Mouse (Mus musculus): Measurements from ENCODE around the gene Cacna2d1.

Cacna2d1 gene

DNA sequence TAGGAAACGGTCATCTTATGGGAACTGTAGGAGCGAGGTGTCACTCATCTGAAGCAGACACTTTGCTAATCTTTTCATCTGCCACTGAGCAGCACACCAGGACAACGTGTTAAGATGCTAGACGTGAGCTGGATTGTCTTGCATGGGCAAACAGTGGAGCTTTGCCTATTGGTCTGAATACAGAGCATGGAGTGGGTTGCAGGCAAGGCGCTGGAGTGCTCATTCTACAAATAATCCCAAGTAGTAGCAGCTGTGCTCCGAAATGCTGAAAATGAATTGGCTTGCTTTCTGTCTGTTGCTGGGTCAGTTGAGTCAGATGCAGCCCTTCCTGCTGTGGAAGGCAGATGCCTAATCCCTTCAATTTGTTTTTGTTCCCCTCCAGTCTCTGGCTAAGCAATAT, 330.9 kb downstream of the Cacna2d1 start:
- in situ Hi-C loops (cut with MseI, MboI), result no loop called here

DNA sequence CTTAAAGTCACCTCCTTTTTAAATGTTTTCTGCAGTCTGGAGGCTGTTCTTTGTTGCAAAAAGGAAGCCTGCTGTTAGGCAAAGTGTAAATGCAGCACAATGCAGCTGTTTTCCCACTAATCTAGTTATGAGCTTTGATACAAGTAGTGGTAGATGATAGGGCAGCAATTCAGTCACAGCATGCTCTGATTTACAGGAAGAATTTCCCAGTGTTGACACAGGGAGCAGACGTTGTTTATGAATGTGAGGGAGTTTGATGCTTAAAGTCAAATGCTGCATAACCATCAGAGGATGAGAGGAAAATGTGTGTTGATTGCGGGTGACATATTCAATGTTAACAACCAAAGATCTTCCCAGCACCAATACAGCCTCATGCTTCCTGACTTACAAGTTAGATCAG, 342.6 kb downstream of the Cacna2d1 start:
- in situ Hi-C loops (cut with MseI, MboI), result loop anchor here (25.0 kb wide), 1 partner anchor 440 kb away; no protein-coding TSS in a partner anchor

DNA sequence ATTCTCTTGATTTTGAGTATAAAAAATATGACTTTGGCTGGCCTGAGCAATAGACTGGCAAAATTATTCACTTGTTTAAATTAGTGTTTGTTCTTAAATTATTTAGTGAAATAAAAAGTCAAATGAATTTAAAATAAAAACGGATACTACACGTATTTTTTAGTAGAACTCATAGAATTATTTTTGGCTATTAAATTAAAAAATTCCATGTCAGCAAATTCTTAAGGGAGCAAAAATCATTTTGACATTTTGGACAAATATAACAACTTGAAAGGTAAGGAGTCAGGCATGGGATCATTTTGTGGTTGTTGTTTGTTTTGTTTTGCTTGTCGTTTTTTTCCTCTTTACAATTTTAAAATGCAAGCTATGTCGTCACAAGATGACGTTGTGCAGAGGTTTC, 346.7 kb downstream of the Cacna2d1 start:
- in situ Hi-C loops (cut with MseI, MboI), result loop anchor here (25.0 kb wide), 1 partner anchor 444 kb away; no protein-coding TSS in a partner anchor

DNA sequence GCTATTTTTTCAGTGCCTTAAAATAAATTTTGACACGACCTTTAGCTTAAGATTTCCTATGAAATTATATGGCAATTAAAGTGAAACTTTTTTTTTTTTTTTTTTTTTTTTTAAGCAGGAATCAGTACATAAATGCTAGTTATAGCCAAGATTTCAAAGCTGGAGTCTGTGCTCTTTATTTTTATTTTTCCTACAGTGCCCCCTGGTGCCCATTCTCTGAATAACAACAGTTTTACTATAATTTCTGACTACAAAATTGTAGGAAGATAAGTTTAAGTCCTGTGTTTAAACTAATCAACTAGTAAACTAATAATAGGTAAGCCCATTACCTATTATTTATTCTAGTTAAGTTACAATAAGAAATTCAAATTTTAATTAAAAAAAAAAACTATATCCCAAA, 358.7 kb downstream of the Cacna2d1 start:
- in situ Hi-C loops (cut with MseI, MboI), result loop anchor here (25.0 kb wide), 1 partner anchor 456 kb away; no protein-coding TSS in a partner anchor

DNA sequence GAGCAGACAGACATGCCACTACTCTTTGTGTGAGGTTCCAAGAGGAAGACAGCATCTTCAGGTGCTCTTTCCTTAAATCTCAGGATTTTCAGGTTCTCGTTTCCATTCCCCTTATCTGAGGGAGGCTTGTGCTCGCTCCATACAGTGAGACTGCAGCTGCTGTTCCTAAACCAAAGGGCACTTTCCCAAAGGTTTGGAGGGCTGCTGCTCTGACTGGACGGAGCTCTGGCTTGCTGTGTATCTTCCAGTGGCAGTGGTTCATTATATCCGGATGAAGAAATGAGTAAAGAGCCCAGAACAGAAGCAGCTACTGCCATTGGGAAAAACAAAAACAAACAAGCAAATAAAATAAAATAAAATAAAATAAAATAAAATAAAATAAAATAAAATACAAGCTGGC, 359.3 kb downstream of the Cacna2d1 start:
- in situ Hi-C loops (cut with MseI, MboI), result loop anchor here (25.0 kb wide), 1 partner anchor 457 kb away; no protein-coding TSS in a partner anchor

DNA sequence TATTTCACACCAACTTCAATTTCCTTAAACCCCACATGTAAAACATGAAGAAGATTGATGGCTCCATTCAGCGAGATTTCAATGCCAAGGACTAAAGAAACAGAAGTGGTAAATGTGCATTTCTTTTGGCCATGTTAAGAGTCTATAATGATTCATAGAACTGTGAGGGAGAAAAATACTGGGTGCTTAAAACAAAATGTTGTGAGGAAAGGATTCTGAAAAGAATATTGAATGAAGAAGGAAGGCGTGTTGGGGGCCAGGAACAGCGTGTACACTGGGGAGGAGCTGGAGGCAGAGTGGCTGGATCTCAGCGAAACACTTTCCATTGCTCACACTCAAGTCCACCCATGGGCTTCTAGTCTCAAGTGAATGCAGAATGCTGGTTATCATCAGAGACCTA, 360.2 kb downstream of the Cacna2d1 start:
- in situ Hi-C loops (cut with MseI, MboI), result loop anchor here (25.0 kb wide), 1 partner anchor 457 kb away; no protein-coding TSS in a partner anchor

DNA sequence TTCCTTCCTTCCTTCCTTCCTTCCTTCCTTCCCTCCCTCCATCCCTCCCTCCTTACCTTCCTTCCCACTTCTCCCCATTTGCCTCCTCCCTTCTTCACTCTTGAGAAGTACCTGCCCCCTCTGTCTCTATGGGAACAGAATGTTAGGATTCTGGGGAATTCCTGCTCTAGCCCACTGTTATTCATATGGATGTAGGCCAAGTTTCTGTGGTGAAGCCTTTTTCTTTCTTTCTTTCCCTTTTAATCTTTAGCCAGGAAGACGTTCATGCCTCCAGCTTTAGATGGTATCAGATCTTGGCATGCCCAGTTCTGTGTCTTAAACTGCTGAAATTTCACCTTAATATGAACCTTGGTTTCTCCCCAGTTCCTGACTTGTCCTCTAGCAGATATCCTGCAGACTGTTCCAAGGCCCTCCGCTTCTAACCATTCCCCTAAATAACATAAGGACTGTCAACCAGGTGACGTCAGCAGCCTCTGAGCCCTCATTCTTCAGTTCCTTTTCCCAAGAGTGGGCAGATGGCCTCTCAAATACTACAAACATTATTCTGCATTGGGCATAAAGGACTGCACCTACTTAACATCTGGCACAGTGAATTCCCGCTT, 362.8 kb downstream of the Cacna2d1 start:
- in situ Hi-C loops (cut with MseI, MboI), result loop anchor here (25.0 kb wide), 1 partner anchor 460 kb away; no protein-coding TSS in a partner anchor

DNA sequence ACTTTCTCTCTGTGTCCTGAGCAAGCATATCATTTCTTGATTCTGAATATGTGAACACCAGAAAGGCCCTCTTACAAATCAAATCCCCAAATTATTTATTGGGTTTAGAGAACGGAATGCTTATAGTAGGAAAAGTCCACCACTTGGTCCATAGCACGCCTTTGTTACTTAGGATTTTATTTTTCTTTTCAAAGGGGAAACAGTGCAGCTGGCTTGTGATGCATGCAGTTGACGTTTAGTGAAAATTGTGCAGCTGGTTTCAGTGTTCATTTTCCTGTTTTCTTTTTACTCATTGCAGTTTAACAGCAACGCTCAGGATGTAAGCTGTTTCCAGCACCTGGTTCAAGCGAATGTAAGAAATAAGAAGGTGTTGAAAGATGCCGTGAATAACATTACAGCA, 365.1 kb downstream of the Cacna2d1 start:
- in situ Hi-C loops (cut with MseI, MboI), result loop anchor here (10.0 to 25.0 kb wide), 2 partner anchors 462 to 585 kb away; no protein-coding TSS in a partner anchor

DNA sequence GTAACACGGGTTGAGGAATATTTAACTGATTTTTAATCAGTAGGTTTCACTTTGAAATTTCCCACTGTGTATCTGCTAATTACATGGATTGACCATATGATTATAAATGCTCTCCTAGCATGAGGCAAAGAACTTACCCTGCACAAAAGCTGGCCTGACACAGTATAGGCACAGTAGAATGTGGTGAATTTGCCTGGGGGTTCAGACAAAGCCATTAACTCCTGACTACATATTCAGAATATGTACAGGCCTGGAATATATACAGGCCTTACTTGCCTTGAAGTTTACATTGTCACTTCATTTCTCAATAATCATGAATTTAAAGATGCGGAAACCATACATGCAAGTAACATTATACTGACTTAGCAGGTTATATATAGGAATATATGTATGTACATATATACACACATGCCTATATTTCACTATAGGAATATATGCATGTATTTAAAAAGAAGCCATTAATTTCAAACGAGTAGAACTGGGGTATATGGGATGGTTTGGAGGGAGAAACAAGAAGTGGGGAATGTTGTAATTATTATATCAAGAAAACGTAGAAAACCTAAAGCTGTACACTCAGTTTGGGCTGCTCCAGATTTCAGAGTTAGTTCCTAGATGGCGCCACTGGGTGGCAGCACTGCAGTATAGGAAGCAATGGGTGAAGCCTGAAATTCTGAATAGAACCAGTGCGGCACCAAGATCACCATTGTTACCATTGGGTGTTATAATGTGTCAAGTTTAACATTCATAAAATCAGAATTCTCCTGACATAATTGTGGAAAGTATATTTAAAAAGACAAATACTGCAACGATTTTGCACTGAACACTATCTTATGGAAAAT, 374.9 kb downstream of the Cacna2d1 start:
- in situ Hi-C loops (cut with MseI, MboI), result loop anchor here (10.0 kb wide), 2 partner anchors 555 to 575 kb away; no protein-coding TSS in a partner anchor

DNA sequence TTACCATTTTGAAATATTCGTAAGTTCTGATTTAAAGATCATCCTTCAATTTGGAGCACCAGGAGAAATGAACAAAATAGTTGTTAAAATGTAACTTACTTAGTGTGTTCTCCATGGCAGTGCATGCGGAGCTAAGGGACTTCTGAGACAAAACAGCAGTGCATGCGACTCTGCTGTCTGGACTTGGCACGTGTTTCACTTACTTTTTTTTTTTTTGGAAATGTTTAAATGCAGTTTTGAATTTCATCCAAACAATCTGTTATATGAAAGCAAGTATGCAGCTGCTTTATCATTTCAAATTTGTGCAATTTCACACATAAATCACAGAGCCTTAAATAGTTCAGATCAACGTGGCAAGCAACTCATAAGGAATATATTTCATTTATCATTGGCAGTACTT, 379.8 kb downstream of the Cacna2d1 start:
- in situ Hi-C loops (cut with MseI, MboI), result loop anchor here (10.0 kb wide), 1 partner anchor 551 kb away; no protein-coding TSS in a partner anchor

DNA sequence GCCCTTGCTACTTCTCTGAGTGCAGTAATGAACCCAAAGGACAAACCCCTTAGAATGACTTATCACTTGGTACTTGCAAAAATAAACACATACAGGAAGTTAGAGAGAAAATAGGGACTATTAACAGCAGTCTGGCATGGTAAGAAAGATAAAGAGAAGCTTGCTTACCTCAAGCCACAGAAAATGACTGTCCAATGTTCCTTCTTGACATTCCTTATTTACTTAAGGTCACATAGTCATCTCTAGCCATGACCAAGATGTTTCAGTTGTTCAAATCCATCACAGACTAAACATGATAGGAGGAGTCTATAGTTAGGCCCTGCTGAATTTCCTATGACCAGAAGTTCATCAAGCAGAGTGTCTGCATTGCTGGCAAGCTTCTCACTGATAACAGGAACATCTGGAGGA, 381.5 kb downstream of the Cacna2d1 start:
- in situ Hi-C loops (cut with MseI, MboI), result loop anchor here (10.0 kb wide), 1 partner anchor 549 kb away; no protein-coding TSS in a partner anchor

DNA sequence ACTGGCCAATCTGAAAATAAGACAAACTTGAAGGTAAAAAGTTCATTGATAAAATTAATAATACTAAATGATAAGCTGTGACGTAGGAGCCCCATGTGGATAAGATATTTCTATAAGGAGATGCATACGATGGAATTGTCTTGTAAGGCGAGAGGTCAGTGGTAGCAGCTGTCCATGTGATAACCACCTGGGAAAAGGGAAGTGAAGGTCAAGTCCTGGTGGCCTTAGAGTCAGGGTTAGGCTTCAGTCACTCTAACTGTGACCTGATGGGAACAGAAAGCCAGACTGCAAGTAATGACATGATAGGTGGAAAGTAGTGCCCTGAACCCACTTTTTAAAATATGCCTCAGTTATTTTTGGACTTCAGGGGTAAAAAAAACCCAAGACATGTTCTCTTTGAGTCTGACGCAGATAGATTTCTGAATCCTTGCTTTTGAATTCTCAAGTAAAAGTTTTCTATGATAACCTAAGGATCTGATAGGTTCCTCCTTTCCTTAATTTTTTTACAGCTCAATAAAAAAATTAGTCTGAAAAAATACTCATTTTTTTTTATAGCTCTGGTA, 383.3 kb downstream of the Cacna2d1 start:
- in situ Hi-C loops (cut with MseI, MboI), result loop anchor here (10.0 kb wide), 1 partner anchor 547 kb away; no protein-coding TSS in a partner anchor

DNA sequence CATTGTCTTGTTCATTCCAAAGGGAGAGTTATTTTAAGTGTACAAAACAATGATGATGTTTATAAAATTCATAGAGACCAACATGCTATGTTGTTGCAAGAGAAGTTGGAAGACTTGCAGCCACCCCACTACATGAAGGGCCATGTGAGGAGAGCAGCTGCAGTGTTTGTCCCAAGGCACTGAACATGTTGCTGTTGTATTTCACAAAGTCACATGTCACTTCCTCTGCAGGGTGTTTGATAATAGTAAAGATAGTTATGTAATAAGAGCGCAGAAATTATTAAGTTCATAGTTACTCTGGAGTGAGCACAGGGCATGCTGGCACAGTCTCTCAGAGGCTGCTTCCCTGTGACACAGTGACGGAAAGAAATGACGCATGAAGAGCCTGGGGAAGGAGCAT, 392.1 kb downstream of the Cacna2d1 start:
- in situ Hi-C loops (cut with MseI, MboI), result no loop called here

DNA sequence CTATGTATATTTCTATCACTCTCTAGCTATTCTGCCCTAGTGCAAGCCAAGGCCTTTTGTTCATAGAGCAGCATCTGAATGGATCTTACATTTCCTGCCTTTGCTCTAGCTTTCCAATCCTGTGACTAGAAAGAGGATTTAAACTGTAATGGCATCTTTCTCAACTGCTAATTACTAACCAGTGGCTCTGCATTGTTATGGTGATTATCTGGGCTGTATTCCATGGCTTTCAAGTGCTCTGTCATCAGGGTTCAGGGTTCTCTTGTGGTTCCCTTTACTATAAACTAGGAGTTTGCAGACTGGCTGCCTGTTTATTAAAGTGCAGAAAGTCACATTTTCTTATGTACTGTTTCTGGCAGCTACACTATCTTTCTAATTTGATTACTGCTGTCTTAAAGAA, 410.9 kb downstream of the Cacna2d1 start:
- in situ Hi-C loops (cut with MseI, MboI), result no loop called here

DNA sequence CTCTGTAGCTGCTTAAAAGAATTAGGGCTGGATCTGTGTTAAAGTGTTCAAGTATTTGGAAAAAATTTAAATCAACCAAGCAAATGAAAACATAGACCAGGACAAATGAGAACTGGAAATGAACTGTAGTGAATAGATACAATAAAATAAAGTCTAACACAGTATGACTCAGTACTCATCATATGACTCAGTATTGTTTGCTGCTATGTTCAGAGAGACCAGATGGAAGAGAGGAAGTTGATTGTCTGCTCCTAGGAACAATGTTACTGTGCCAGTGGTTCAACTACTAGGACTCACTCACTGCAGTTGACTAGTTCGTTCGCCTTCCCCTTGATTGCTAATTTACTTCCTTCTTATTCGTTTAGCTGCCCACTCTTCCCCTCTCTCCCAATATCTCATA, 421.3 kb downstream of the Cacna2d1 start:
- in situ Hi-C loops (cut with MseI, MboI), result no loop called here

DNA sequence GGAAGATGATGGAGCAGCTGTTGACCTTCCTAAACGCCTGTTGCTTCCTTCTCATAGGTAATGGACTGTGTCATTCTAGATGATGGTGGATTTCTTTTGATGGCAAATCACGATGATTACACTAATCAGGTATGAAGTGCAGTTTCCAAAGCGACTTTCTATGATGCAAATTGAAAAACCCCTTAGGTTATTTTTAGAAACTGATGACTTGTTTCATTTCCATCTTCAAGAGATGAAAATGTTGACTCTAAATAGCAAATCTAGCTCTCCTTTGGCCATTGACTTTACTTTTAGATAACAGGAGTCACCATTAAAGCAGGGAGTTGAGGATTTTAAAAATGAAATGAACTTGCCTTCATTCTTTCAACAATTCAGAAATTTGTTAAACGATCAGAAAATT, 423.2 kb downstream of the Cacna2d1 start:
- in situ Hi-C loops (cut with MseI, MboI), result no loop called here

DNA sequence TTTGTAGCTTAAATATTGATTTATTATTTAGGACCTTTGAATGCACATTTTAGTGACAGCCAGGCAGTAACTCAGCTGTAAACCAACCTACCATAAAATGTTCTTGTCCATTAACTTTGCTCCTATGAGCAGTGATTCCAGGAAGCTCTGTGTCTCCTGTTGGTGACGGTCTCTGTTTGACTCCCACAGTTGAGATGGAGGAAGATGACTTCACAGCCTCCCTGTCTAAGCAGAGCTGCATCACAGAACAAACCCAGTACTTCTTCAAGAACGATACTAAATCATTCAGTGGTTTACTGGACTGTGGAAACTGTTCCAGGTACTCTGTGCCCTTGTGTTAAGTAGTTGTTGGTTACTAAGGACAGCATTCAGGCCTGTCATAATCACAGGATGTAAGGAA, 427.6 kb downstream of the Cacna2d1 start:
- in situ Hi-C loops (cut with MseI, MboI), result no loop called here

DNA sequence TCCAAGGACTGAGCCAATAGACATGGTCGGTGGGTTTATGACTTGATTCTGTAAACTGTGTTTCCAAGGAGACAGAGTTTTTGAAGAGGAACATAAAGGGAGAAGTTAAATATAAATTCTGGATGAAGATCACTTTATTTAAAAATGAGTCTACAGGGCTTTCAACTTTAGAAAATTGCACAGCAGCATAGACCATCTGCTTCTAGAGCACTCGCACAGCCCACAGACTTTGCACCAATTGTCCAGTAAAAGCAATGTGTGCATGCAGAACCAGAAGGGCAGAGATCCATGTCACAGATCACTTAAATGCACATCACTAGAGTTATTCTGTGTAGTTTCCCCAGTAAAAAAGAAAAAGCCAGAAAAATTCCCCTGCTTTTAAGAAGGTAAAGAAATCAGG, 428.7 kb downstream of the Cacna2d1 start:
- in situ Hi-C loops (cut with MseI, MboI), result no loop called here

DNA sequence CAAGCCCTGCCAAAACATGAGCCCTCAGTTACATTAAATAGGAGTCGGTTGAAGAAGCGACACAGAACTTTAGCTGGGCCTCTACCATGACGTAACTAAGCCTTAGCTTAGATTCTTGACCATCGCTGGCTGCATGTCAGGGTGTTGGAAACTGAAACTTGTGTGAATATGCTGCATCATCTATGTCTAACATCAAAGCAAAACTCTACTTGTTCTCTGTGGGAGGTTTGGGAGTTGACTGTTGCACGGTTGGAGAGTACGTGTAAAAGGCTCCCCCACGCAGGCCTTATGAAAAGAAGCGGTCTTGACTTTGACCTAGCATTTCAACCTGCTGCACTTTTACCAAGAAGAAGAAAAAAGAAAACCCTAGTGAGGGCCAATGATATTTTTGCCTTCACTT, 436.2 kb downstream of the Cacna2d1 start:
- in situ Hi-C loops (cut with MseI, MboI), result no loop called here

DNA sequence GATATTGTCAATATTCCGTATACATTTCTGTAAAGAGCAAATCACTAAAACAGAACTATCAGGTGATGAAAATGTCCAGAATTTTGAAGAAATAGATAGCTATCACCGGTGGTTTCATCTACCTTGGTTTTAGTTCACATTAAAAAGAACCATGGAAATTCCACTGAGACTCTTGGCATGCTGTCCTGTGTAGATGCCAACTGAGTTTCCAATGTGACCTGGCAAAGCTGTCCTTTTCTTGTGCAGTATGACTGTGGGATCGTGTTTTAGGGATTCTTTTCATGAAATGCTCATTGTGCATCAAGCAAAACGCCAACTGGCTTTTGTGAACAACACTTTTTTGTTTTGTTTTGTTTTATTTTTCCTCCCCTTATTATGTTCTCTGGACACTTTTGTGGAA, 439.5 kb downstream of the Cacna2d1 start:
- in situ Hi-C loops (cut with MseI, MboI), result no loop called here

DNA sequence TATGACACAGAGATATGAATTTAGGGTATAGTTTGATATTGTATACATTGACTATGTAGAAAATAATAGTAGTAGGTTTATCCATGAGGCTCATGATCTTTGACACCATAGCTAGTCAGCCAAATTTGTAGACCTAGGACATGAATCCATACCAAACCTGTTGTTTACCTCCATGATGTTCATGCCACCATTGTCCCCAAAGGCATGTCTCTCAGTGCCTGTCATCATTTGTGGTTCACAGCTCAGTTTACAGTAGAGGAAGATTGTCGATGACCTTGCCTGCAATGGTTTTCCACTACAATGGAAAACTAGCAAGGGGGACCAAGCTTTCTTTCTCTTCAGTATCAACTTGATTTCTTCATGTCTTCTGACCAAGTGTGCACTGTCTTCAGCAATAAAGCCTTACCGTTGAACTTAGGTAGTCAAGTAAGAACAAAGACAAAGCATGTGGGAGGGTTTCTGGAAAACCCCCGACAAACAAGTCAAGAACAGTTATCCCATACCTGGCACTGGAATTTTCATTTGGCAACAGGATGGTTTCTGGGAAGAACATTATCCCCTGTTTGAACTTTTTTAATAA, 441.9 kb downstream of the Cacna2d1 start:
- in situ Hi-C loops (cut with MseI, MboI), result no loop called here

DNA sequence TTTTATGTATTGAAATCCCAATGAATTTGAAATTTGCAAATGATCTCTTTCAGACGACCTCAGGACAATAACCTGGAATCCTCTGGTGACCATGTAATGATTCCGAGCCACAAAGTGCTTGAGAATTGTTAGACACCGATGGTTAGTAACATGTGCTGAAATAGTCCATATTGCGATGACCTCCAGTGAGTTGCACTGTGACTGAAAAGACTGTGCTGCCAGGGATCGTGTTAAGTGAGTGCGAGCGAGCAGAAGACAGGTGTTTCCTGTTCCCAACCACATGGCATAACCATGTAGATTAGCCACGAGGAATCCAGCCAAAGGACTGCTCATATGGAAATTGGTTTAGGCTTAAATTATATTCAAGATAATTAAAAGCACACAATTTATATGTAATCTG, 475.5 kb downstream of the Cacna2d1 start:
- in situ Hi-C loops (cut with MseI, MboI), result no loop called here

Measured in mouse trophoblast stem cell (cell line).